8 mouse cellular contexts compared by ENCODE assay signal in genomic region chr3:54692202-54693055, GRCm38 (mm10). TPM values are rescaled to one million over a fixed set of nuclear protein-coding genes. Genes with fewer than 3 reads are reported as not detected.
A peak's percentile ranks its signal among the peaks of the same experiment; 100 is the strongest.
DNase-seq lines count a peak whose midpoint lies in the region; ATAC-seq lines count a peak whose summit lies in the region.

Supt20 (plus strand) TSS chr3:54692807.

- peak; percentile 96 for ATAC-seq in inflammation-experienced regulatory T-cells, adult 6 months
- ATAC-seq in megakaryocyte-erythroid progenitor cell, adult 5-6 weeks (replicated peaks; ENCODE audit: low FRiP score, low TSS enrichment, poor library complexity, severe bottlenecking) = peak; percentile 98

- peak; percentile 94 to 98 for DNase-seq in adrenal gland, adult (ENCODE audit: inconsistent age in 2 of 2, low spot score in 1 of 2)
- peak; percentile 98 for DNase-seq in embryo, embryonic 10.5 days (ENCODE audit: low spot score)
- peak; percentile 93 for DNase-seq in gastrocnemius, postnatal 14 days
- peak; percentile 90 to 95 for DNase-seq in left cerebral cortex, postnatal 10 days (ENCODE audit: extremely low spot score in 1 of 2, low spot score in 2 of 2)
- peak; percentile 93 for DNase-seq in right cerebral cortex, postnatal 25 days
- DNase-seq in urinary bladder, postnatal 4 days (ENCODE audit: low spot score in 2 of 2) = peak; percentile 89 to 93

- intact Hi-C loops in gastrocnemius, postnatal 14 days (cut with DNase I; ENCODE audit: low total_unique reads) = no loop called here
- intact Hi-C loops in left cerebral cortex, postnatal 10 days (cut with DNase I) = no loop called here

RNA-seq across cellular contexts. Expression of gene Supt20, which starts in this region (rescaled TPM):
- 10 to 100 TPM; 13.3 to 15.0 TPM for total RNA-seq in gastrocnemius, postnatal 14 days (2021)
- 100 to 1,000 TPM; 167 to 260 (median 233) TPM for polyA plus RNA-seq in inflammation-experienced regulatory T-cells, adult 6 months (2017; shearing (Covaris generic))
- total RNA-seq in left cerebral cortex, postnatal 10 days (2021) = 10 to 100 TPM; 45.7 to 54.1 TPM
- 107 and 111 TPM in 2 replicates for total RNA-seq in megakaryocyte-erythroid progenitor cell, adult 5-6 weeks (2014; fragmentation: Nextera tagmentation)
- total RNA-seq in megakaryocyte-erythroid progenitor cell, adult 5-6 weeks (2017) = 53.4 and 83.3 TPM in 2 replicates

Comparison
In these comparisons a context has a peak if more than half of its experiments do, and no peak if none do; other contexts are left out.
1. Peak in every context shown above with its lines: DNase-seq and ATAC-seq.